Mouse (Mus musculus) C2C12 (cell line): ENCODE data around the gene Lpp. TPM values are rescaled to one million over a fixed set of nuclear protein-coding genes. Genes with fewer than 3 reads are reported as not detected.

Source experiments
- H3K27me3 ChIP-seq: one replicate; pipeline ENCODE4 v1.6.1; 2011; ENCODE audit not compliant: control insufficient read depth, insufficient read depth, insufficient read length
- H3K36me3 ChIP-seq: one replicate; pipeline ENCODE4 v1.6.1; 2011; ENCODE audit not compliant: control insufficient read depth, insufficient read depth
- H3K4me3 ChIP-seq: one replicate; pipeline ENCODE4 v1.5.1; 2011; ENCODE audit warnings: mild to moderate bottlenecking, control low read depth; ENCODE audit not compliant: poor library complexity, insufficient read depth, severe bottlenecking
- H3K79me2 ChIP-seq: one replicate; pipeline ENCODE4 v1.6.1; 2011; ENCODE audit not compliant: control insufficient read depth, insufficient read depth
- H3K79me3 ChIP-seq: one replicate; pipeline ENCODE4 v1.6.1; 2011; ENCODE audit warnings: low read depth, control low read depth
- H3ac ChIP-seq: one replicate; pipeline ENCODE3; 2011; ENCODE audit warnings: low read depth; ENCODE audit not compliant: control insufficient read depth, insufficient read length
- CEBPB ChIP-seq: IDR thresholded peaks from one replicate; pipeline ENCODE4 v1.6.1; 2011; ENCODE audit warnings: low read depth, mild to moderate bottlenecking, control low read depth, moderate library complexity
- CTCF ChIP-seq: IDR thresholded peaks from one replicate; pipeline ENCODE4 v1.5.1; 2011; ENCODE audit not compliant: control insufficient read depth, insufficient read depth, insufficient read length
- FOSL1 ChIP-seq: IDR thresholded peaks from one replicate; pipeline ENCODE4 v1.8.0; 2011; ENCODE audit warnings: mild to moderate bottlenecking, low read length; ENCODE audit not compliant: poor library complexity, insufficient read depth, severe bottlenecking
- MAX ChIP-seq: IDR thresholded peaks from one replicate; pipeline ENCODE4 v1.6.1; 2011; ENCODE audit warnings: mild to moderate bottlenecking, control low read depth
- MYOD1 ChIP-seq: IDR thresholded peaks from one replicate; pipeline ENCODE4 v1.6.1; 2011; ENCODE audit warnings: low read depth; ENCODE audit not compliant: control insufficient read depth, insufficient read length
- MYOG ChIP-seq: IDR thresholded peaks from one replicate; pipeline ENCODE4 v1.6.1; 2011; ENCODE audit not compliant: control insufficient read depth, insufficient read length; ENCODE audit errors: extremely low read depth
- USF1 ChIP-seq: IDR thresholded peaks from one replicate; pipeline ENCODE4 v1.6.1; 2011; ENCODE audit warnings: low read depth, mild to moderate bottlenecking, control low read depth, moderate library complexity
- polyA plus RNA-seq: library from polyadenylated mRNA; unstranded; fragments of >200 nt; fragmentation: generic; extraction: Trizol; gene quantifications from one replicate; pipeline ENCODE4 v1.2.1, GENCODE M21; 2012; ENCODE audit warnings: missing spikeins

Gene Lpp
- polyA plus RNA-seq, 1 experiment: 9.6 TPM

GRCm38 (mm10) chr16:24641003-24641797, 247.9 kb downstream of the Lpp start:
- Histone ChIP-seq H3K79me3 (no peaks in the 10 kb centered on the region), H3ac (no peak overlapping the region), H3K4me3 (no peak overlapping the region), H3K36me3 (no peaks in the 10 kb centered on the region), H3K27me3 (no peaks in the 10 kb centered on the region), H3K79me2 (peaks cover 18% of the 10 kb centered on the region)
- TF ChIP-seq MYOD1 (no peak), MYOG (no peak), FOSL1 (no peak), USF1 (no peak), CEBPB (no peak), CTCF (no peak), MAX (no peak)

DNA sequence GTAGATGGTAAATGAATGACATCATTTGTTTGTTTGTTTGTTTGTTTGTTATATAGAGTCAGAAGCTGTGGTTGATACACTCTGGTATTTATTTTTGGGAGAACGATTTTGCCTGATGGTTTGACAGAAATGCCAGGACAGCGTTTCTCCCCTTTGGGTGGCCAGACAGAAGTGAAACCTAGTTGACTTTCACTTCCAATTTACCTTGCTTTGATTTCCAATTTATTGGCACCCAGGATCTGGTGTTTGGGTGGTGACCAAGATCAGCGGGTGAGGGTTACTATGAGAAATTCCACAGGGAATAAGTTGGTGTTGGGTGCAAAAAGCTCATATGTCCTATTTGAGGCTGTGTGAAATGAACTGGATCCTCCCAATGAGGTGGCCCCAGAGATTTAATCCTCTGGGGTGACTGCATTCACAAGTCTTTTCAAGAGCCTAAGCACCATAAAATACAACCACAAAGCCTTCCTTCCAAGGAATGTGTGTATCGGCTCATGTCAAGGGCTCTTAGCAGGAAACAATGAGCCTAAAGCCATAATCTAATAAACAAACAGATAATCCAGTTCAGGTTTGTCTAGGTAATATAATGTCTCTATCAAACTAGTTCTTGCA, 249.8 kb downstream of the Lpp start:
- no peaks in the 10 kb centered on the region for H3K79me3 ChIP-seq
- H3K36me3 ChIP-seq: no peaks in the 10 kb centered on the region
- no peak overlapping the region for H3ac ChIP-seq
- no peak overlapping the region for H3K4me3 ChIP-seq
- no peak for TF ChIP-seq FOSL1
- TF ChIP-seq CEBPB: no peak
- TF ChIP-seq MYOD1: no peak
- no peak for TF ChIP-seq MYOG
- TF ChIP-seq MAX: no peak
- no peak for TF ChIP-seq USF1
- no peak for TF ChIP-seq CTCF
- H3K79me2 ChIP-seq: peaks cover 21% of the 10 kb centered on the region
- H3K27me3 ChIP-seq: no peaks in the 10 kb centered on the region

DNA sequence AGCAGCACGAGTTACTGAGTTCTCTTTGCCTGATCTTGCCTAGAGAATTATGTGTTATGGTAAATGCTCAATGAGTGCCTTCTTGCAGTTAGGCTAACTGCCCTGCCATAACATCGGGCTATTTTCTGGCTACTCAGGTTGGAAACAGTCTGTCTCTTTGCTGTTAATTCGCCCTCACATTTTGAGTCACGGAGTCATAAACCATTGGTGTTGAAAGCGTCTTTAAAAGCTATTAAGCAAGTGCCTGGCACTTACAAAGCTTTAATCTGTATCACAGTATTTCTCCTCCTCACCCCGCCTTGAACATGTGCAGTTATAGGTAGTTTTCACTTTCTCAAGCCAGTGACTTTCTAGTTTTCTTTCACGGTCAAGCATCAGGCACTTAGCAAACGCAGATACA, 250.8 kb downstream of the Lpp start:
- Histone ChIP-seq H3K4me3 (no peak overlapping the region), H3K36me3 (no peaks in the 10 kb centered on the region), H3K27me3 (no peaks in the 10 kb centered on the region), H3K79me3 (no peaks in the 10 kb centered on the region), H3K79me2 (peaks cover 11% of the 10 kb centered on the region), H3ac (no peak overlapping the region)
- TF ChIP-seq FOSL1 (no peak), MYOG (no peak), MAX (no peak), MYOD1 (no peak), CEBPB (no peak), USF1 (no peak), CTCF (no peak)

DNA sequence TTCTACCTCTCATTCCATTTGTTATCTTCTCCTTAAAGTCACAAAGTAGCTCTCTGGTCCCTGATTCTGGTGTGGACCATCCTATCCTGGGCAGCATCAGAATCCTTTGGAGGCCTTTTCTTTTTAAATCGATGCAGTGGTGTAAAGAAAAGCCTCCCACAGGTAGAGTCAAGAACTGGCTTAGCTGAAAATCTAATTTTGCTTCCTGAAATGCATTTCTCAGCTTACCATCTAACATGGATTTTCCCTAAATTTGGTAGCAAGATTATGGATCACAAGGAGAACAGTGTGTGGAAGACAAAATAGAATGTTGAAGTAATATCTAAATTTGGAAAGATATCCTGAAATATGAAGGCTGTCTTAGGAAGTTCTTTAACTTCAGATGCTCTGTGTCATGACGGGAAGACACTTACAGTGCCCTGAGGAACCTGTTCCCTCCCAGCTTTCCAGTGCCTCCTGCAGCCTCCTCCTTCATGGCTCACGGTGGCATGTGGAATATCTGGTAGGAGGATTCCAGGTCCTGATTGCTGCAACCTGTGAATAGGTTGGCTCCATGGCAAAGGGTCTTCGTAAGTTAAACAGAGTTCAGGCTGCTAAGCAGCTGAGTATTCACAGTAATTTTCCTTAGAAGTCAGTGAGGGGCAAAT, 251.6 kb downstream of the Lpp start:
- Histone ChIP-seq H3ac (no peak overlapping the region), H3K79me3 (no peaks in the 10 kb centered on the region), H3K4me3 (no peak overlapping the region), H3K79me2 (peaks cover 11% of the 10 kb centered on the region), H3K27me3 (no peaks in the 10 kb centered on the region), H3K36me3 (peaks cover 5% of the 10 kb centered on the region)
- TF ChIP-seq MAX: no peak
- no peak for TF ChIP-seq MYOD1
- TF ChIP-seq CEBPB: no peak

DNA sequence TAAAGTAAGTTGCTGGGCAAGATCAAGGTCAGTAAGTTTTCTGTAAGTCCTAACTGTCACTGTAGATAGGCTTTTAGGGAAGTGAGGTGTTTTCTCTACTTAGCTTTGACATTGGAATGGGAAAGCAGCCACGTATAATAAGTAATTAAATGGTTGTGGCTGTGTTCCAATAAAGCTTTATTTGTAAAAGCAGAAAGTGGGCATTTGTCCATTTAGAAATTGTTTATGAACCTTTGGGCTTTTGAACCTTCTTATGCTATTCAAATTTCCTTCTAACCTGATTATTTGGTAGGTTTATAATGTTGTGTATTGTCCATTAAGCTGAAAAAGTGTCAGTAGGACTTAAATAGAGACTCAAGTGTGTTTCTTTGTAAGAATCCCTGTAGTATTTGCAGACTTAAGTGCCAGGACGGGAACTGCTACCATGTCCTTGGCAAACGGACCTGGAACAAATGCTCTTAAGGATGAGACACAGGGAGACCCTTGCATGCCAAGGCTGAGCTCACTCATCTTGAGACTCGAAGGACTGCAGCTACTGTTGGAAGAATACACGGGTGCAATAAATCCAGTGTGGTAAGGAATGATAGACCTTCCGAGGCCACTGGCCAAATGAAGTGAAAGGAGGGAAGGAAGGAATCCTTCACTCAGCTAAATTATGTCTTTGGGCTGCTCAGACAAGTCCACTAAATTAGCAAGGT, 252.7 kb downstream of the Lpp start:
- Histone ChIP-seq H3K36me3 (peaks cover 12% of the 10 kb centered on the region), H3K79me3 (no peaks in the 10 kb centered on the region), H3K27me3 (no peaks in the 10 kb centered on the region), H3ac (no peak overlapping the region), H3K4me3 (no peak overlapping the region), H3K79me2 (peaks cover 4% of the 10 kb centered on the region)
- TF ChIP-seq MYOD1: no peak
- no peak for TF ChIP-seq MAX
- TF ChIP-seq MYOG: no peak
- no peak for TF ChIP-seq FOSL1
- TF ChIP-seq CEBPB: no peak
- TF ChIP-seq CTCF: no peak
- no peak for TF ChIP-seq USF1
